Mouse (Mus musculus): Measurements from ENCODE around the gene 2010300C02Rik. TPM values are rescaled to one million over a fixed set of nuclear protein-coding genes. Genes with fewer than 3 reads are reported as not detected.

Gene 2010300C02Rik
- 3.4 and 3.9 TPM in 2 replicates for polyA plus RNA-seq (2015; fragmentation: Nextera tagmentation; extraction: Ambion mirVana)

- peak; percentile 74 for ATAC-seq (ENCODE audit: insufficient number of reproducible peaks, low FRiP score, low TSS enrichment, low read depth)
- H3K4me2 ChIP-seq = peak within 1 kb of the TSS; percentile 99
- WGBS = under 1% methylated on average over 47 of the region's 69 CpGs
- no peak within 1 kb of the TSS for H3K27ac ChIP-seq
- H3K36me3 ChIP-seq = no peaks in the 10 kb centered on the region
- H3K9ac ChIP-seq = peak within 1 kb of the TSS; percentile 52
- H3K4me1 ChIP-seq = peaks cover 16% of the 10 kb centered on the region
- H3K27me3 ChIP-seq = peaks cover 10% of the 10 kb centered on the region
- peak within 1 kb of the TSS; percentile 65 for H3K4me3 ChIP-seq
- no peaks in the 10 kb centered on the region for H3K9me3 ChIP-seq
These were observed at the start of gene 2010300C02Rik for GRCm38 (mm10) chr1:37719761-37720640. Gene 2010300C02Rik, minus strand, starts transcription at chr1:37720085.

- ATAC-seq (ENCODE audit: insufficient number of reproducible peaks, low FRiP score, low TSS enrichment, low read depth) = no peak
- Histone ChIP-seq H3K4me1 (no peaks in the 10 kb centered on the region), H3K9ac (no peak overlapping the region), H3K9me3 (no peaks in the 10 kb centered on the region), H3K36me3 (no peaks in the 10 kb centered on the region), H3K27me3 (no peaks in the 10 kb centered on the region), H3K4me2 (no peak overlapping the region), H3K27ac (no peak overlapping the region), H3K4me3 (no peak overlapping the region)
These were observed 39.5 kb upstream of the 2010300C02Rik start for GRCm38 (mm10) chr1:37759407-37759806.

- H3K36me3 ChIP-seq = no peaks in the 10 kb centered on the region
- ATAC-seq (ENCODE audit: insufficient number of reproducible peaks, low FRiP score, low TSS enrichment, low read depth) = no peak
- no peaks in the 10 kb centered on the region for H3K4me1 ChIP-seq
- no peak overlapping the region for H3K27ac ChIP-seq
- H3K9ac ChIP-seq = no peak overlapping the region
- no peaks in the 10 kb centered on the region for H3K9me3 ChIP-seq
- 72% methylated on average over 9 of the region's 9 CpGs for WGBS
- H3K4me3 ChIP-seq = no peak overlapping the region
- no peaks in the 10 kb centered on the region for H3K27me3 ChIP-seq
- no peak overlapping the region for H3K4me2 ChIP-seq
These were observed 24.9 kb upstream of the 2010300C02Rik start for GRCm38 (mm10) chr1:37744650-37745259.

DNA sequence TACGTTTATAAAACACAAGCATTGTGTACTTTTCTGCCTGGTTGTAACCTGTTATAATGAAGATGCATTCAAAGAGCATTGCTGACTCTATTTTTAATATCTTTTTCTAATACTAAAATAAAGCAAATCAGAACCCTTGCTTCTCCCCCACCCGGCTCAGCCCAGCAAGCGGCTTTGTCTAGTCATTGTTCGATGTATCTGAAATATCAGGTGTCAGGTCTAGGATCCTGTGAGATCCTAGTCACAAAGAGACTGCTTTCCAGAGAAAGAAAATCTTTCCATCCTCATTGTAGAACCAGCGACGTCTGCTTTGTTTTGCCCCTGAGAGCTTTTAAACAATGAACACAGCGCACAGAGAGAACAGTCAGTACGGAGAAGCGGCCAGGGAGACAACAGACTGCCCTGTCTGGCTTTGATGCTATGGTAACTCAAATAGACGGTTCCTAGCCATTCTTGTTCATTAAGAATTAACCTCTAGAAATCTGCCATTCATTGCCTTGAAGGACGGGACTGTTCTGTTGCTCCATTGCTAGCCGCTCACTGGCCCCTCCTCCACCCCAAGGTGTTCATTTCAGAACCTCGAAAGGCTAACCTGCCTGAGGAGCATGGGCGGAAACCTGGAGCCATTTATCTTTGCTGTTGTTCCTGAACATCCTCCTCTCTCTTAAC is 22.9 kb upstream of the 2010300C02Rik start:
- 68% methylated on average over 14 of the region's 14 CpGs for WGBS
- H3K9ac ChIP-seq = no peak overlapping the region
- no peaks in the 10 kb centered on the region for H3K9me3 ChIP-seq
- H3K4me3 ChIP-seq = no peak overlapping the region
- ATAC-seq (ENCODE audit: insufficient number of reproducible peaks, low FRiP score, low TSS enrichment, low read depth) = no peak
- H3K27me3 ChIP-seq = no peaks in the 10 kb centered on the region
- H3K36me3 ChIP-seq = no peaks in the 10 kb centered on the region
- no peaks in the 10 kb centered on the region for H3K4me1 ChIP-seq
- H3K4me2 ChIP-seq = no peak overlapping the region
- H3K27ac ChIP-seq = no peak overlapping the region

DNA sequence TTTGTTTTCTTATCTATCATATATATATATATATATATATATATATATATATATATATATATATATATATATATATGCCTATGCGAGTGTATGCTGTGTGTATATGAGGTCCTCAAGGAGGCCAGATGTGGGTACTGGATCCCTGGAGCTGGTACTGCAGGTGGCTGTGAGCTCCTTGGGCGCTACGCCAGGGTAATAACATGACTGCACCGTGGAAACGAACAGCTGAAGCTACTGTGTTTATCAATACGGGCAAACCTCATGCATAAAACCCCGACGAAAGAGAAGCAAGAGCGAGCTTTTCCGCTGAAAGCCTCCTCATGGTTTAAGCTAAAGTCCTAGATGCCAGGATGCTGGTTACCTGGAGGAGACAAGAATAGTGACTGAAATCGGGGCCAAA is 22.2 kb upstream of the 2010300C02Rik start:
- ATAC-seq (ENCODE audit: insufficient number of reproducible peaks, low FRiP score, low TSS enrichment, low read depth) = no peak
- Histone ChIP-seq H3K27me3 (no peaks in the 10 kb centered on the region), H3K4me2 (no peak overlapping the region), H3K4me3 (no peak overlapping the region), H3K36me3 (no peaks in the 10 kb centered on the region), H3K9ac (no peak overlapping the region), H3K9me3 (no peaks in the 10 kb centered on the region), H3K4me1 (no peaks in the 10 kb centered on the region), H3K27ac (no peak overlapping the region)
- 73% methylated on average over 11 of the region's 11 CpGs for WGBS

- Histone ChIP-seq H3K9me3 (no peaks in the 10 kb centered on the region), H3K27me3 (no peaks in the 10 kb centered on the region), H3K4me1 (no peaks in the 10 kb centered on the region), H3K4me3 (no peak overlapping the region), H3K27ac (no peak overlapping the region), H3K4me2 (no peak overlapping the region), H3K36me3 (no peaks in the 10 kb centered on the region), H3K9ac (no peak overlapping the region)
- 73% methylated on average over 8 of the region's 8 CpGs for WGBS
- ATAC-seq (ENCODE audit: insufficient number of reproducible peaks, low FRiP score, low TSS enrichment, low read depth) = no peak
These were observed 20.4 kb upstream of the 2010300C02Rik start for GRCm38 (mm10) chr1:37740161-37740802.

- Histone ChIP-seq H3K27me3 (no peaks in the 10 kb centered on the region), H3K9ac (no peak overlapping the region), H3K36me3 (no peaks in the 10 kb centered on the region), H3K4me1 (no peaks in the 10 kb centered on the region), H3K4me2 (no peak overlapping the region), H3K27ac (no peak overlapping the region), H3K4me3 (no peak overlapping the region), H3K9me3 (no peaks in the 10 kb centered on the region)
- no peak for ATAC-seq (ENCODE audit: insufficient number of reproducible peaks, low FRiP score, low TSS enrichment, low read depth)
- WGBS = 59% methylated on average over 2 of the region's 2 CpGs
These were observed 19.0 kb upstream of the 2010300C02Rik start for GRCm38 (mm10) chr1:37738895-37739294.

DNA sequence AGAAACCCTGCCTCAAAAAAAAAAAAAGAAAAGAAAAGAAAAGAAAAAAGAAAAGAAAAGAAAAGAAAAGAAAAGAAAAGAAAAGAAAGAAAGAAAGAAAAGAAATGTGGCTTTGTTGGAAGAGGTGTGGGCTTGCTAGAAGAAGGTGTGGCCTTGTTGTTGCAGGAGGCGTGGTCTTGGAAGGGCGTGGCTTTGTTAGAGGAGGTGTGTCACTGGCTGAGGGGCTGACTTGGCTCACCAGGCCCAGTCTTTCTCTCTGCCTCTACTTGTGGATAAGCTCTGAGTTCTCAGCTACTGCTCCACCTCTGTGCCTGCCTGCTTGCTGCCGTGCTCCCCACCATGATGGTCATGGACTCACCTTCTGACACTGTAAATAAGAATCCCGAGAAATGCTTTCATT is 17.2 kb upstream of the 2010300C02Rik start:
- H3K36me3 ChIP-seq = no peaks in the 10 kb centered on the region
- H3K9me3 ChIP-seq = no peaks in the 10 kb centered on the region
- no peak overlapping the region for H3K27ac ChIP-seq
- no peak for ATAC-seq (ENCODE audit: insufficient number of reproducible peaks, low FRiP score, low TSS enrichment, low read depth)
- H3K4me1 ChIP-seq = no peaks in the 10 kb centered on the region
- 73% methylated on average over 4 of the region's 4 CpGs for WGBS
- no peak overlapping the region for H3K4me2 ChIP-seq
- H3K9ac ChIP-seq = no peak overlapping the region
- H3K27me3 ChIP-seq = no peaks in the 10 kb centered on the region
- H3K4me3 ChIP-seq = no peak overlapping the region

GRCm38 (mm10) chr1:37735932-37736331 is 16.0 kb upstream of the 2010300C02Rik start:
- WGBS = 92% methylated on average over 5 of the region's 5 CpGs

DNA sequence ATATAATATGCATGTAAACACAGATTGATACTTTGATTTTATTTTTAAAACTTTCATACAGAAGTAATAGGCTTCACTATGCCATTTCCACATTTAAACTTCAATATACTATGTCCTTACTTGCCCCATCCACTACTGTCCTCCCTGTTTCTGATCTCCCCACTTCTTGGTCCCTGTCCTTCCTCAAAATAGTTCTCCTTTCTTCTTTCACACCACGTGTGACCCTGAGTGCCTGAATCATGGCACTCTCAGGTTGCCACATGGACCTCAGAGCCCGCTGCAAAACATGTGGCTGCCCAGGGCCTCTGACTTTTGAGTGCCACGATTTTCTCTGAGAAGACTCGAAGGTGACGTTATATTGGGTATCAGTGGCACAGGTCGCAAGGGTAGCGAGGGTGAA is 15.0 kb upstream of the 2010300C02Rik start:
- Histone ChIP-seq H3K27ac (no peak overlapping the region), H3K27me3 (no peaks in the 10 kb centered on the region), H3K4me2 (no peak overlapping the region), H3K9ac (no peak overlapping the region), H3K36me3 (no peaks in the 10 kb centered on the region), H3K9me3 (no peaks in the 10 kb centered on the region), H3K4me1 (no peaks in the 10 kb centered on the region), H3K4me3 (no peak overlapping the region)
- WGBS = 76% methylated on average over 7 of the region's 7 CpGs
- no peak for ATAC-seq (ENCODE audit: insufficient number of reproducible peaks, low FRiP score, low TSS enrichment, low read depth)

More at GRCm38 (mm10) chr1:37735932-37736331, 16.0 kb upstream of the 2010300C02Rik start:
- Histone ChIP-seq H3K27me3 (no peaks in the 10 kb centered on the region), H3K36me3 (no peaks in the 10 kb centered on the region), H3K4me2 (no peak overlapping the region), H3K4me3 (no peak overlapping the region), H3K9me3 (no peaks in the 10 kb centered on the region), H3K9ac (no peak overlapping the region), H3K4me1 (no peaks in the 10 kb centered on the region), H3K27ac (no peak overlapping the region)
- no peak for ATAC-seq (ENCODE audit: insufficient number of reproducible peaks, low FRiP score, low TSS enrichment, low read depth)

DNA sequence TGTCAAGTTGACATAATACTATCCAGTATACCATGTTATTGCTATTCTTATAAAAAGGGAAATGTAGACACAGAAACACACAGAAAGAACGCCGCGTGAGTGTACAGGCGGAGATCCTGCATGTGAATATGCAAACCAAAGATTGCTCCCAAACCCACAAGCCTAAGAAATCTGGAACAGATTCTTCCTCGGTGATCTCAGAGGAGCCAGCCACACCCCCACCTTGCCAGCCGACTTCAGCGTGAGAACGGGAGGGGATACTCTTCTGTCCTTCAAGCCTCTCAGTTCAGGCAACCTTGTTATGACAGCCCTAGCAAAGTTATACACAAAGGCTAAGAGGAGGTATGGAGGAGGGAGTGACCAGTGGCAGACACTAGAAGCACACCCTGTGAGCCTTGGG is 9.5 kb upstream of the 2010300C02Rik start:
- no peaks in the 10 kb centered on the region for H3K36me3 ChIP-seq
- H3K27ac ChIP-seq = no peak overlapping the region
- H3K4me1 ChIP-seq = 0 out of 2 replicates have a peak, but pooled peaks cover 2% of the 10 kb centered on the region
- H3K9ac ChIP-seq = no peak overlapping the region
- 85% methylated on average over 8 of the region's 8 CpGs for WGBS
- ATAC-seq (ENCODE audit: insufficient number of reproducible peaks, low FRiP score, low TSS enrichment, low read depth) = no peak
- H3K9me3 ChIP-seq = no peaks in the 10 kb centered on the region
- H3K27me3 ChIP-seq = no peaks in the 10 kb centered on the region
- H3K4me3 ChIP-seq = no peak overlapping the region
- no peak overlapping the region for H3K4me2 ChIP-seq
